Mouse (Mus musculus) cortical plate, adult 2 months (tissue): ENCODE results near the gene A630073D07Rik.

Experiments
- CTCF ChIP-seq: fragments of 200-500 bp; IDR thresholded peaks from 2 replicates; pipeline ENCODE4 v1.5.1; 2011; ENCODE audit warnings: mild to moderate bottlenecking, control low read depth, low read length; ENCODE audit not compliant: insufficient read depth; ENCODE audit errors: extremely low read depth
- POLR2A ChIP-seq: fragments of 200-500 bp; IDR thresholded peaks from 2 replicates; pipeline ENCODE4 v1.6.1; 2011; ENCODE audit warnings: mild to moderate bottlenecking, low read length, control low read depth; ENCODE audit not compliant: insufficient read depth; ENCODE audit errors: extremely low read depth

- TF ChIP-seq CTCF = no peak
- no peak for TF ChIP-seq POLR2A
These were observed 5.3 kb upstream of the A630073D07Rik start, which contains the start of gene Tas2r120 for GRCm38 (mm10) chr6:132656653-132657052.
